Mouse (Mus musculus) hindbrain, embryonic 14.5 days (tissue): ENCODE data around the gene Ipo4. TPM values are rescaled to one million over a fixed set of nuclear protein-coding genes. Genes with fewer than 3 reads are reported as not detected.

Experiments
- ATAC-seq: fragments of 200-750 bp; cut with Nextera tagmentation; 2 replicates; pipeline ENCODE4 v1.8.0; 2017; ENCODE audit warnings: moderate number of reproducible peaks, mild to moderate bottlenecking, moderate TSS enrichment, moderate library complexity; ENCODE audit not compliant: low FRiP score
- DNase-seq: peaks from one replicate; pipeline ENCODE4 v3.0.0-alpha.2; 2015; ENCODE audit warnings: low spot score
- H3K27ac ChIP-seq: fragments of 300-500 bp; sonication (generic); 2 replicates; pipeline ENCODE4 v1.5.1; 2014; ENCODE audit warnings: mild to moderate bottlenecking, moderate library complexity
- H3K27me3 ChIP-seq: fragments of 300-500 bp; sonication (generic); 2 replicates; pipeline ENCODE4 v1.6.1; 2014; ENCODE audit warnings: mild to moderate bottlenecking, low read length, mixed read lengths; ENCODE audit not compliant: control insufficient read depth, insufficient read depth
- H3K36me3 ChIP-seq: fragments of 300-500 bp; sonication (generic); replicated peaks from 2 replicates; pipeline ENCODE4 v1.6.1; 2014; ENCODE audit not compliant: control insufficient read depth, insufficient read depth
- H3K4me1 ChIP-seq: fragments of 300-500 bp; sonication (generic); replicated peaks from 2 replicates; pipeline ENCODE4 v1.6.1; 2014; ENCODE audit warnings: antibody characterized with exemption, low read length, mixed read lengths; ENCODE audit not compliant: control insufficient read depth, insufficient read depth
- H3K4me2 ChIP-seq: fragments of 300-500 bp; sonication (generic); replicated peaks from 2 replicates; pipeline ENCODE4 v1.6.1; 2014; ENCODE audit warnings: mild to moderate bottlenecking, moderate library complexity
- H3K4me3 ChIP-seq: fragments of 300-500 bp; sonication (generic); replicated peaks from 2 replicates; pipeline ENCODE4 v1.5.1; 2014; ENCODE audit warnings: mild to moderate bottlenecking, low read length
- H3K9ac ChIP-seq: fragments of 300-500 bp; sonication (generic); 2 replicates; pipeline ENCODE4 v1.6.1; 2014
- H3K9me3 ChIP-seq: fragments of 300-500 bp; sonication (generic); 2 replicates; pipeline ENCODE4 v1.6.1; 2016; ENCODE audit warnings: low read length; ENCODE audit not compliant: control insufficient read depth
- WGBS: fragments of 180-500 bp; shearing (Covaris S2); extraction: QIAGEN DNeasy Blood & Tissue Kit; methylation state at CpG from one replicate; pipeline ENCODE4 v1.1.7; 2014; 5-methylcytosine and 5-hydroxymethylcytosine counted together
- polyA plus RNA-seq: library from polyadenylated mRNA; unstranded; fragments of >200 nt; fragmentation: Nextera tagmentation; extraction: Ambion mirVana; gene quantifications from 2 replicates; pipeline ENCODE4 v1.2.1, GENCODE M21; 2014

Ipo4 gene
- polyA plus RNA-seq, 1 experiment from 2014 or later = 114 TPM

- no peak overlapping the region for H3K9ac ChIP-seq
- no peaks in the 10 kb centered on the region for H3K27me3 ChIP-seq
- DNase-seq (no peak), ATAC-seq (no peak)
- H3K4me1 ChIP-seq = peaks cover 29% of the 10 kb centered on the region
- H3K4me3 ChIP-seq = no peak overlapping the region
- H3K9me3 ChIP-seq = no peaks in the 10 kb centered on the region
- no peak overlapping the region for H3K27ac ChIP-seq
- peaks cover 45% of the 10 kb centered on the region for H3K36me3 ChIP-seq
- no peak overlapping the region for H3K4me2 ChIP-seq
- WGBS = 96% methylated on average over 14 of the region's 14 CpGs
Observed at GRCm38 (mm10) chr14:55640816-55641215, 5.1 kb upstream of the Ipo4 start.

- ATAC-seq (no peak), DNase-seq (no peak)
- Histone ChIP-seq H3K4me2 (no peak within 1 kb of the TSS), H3K4me3 (no peak within 1 kb of the TSS), H3K9me3 (no peaks in the 10 kb centered on the region), H3K27ac (no peak within 1 kb of the TSS), H3K4me1 (peaks cover 24% of the 10 kb centered on the region), H3K9ac (no peak within 1 kb of the TSS), H3K27me3 (no peaks in the 10 kb centered on the region), H3K36me3 (peaks cover 59% of the 10 kb centered on the region)
- 96% methylated on average over 9 of the region's 9 CpGs for WGBS
Observed at GRCm38 (mm10) chr14:55637795-55638194, 2.0 kb upstream of the Ipo4 start, which contains the start of gene Gm49378. Gene Gm49378 (minus strand): TSS chr14:55637895.

DNA sequence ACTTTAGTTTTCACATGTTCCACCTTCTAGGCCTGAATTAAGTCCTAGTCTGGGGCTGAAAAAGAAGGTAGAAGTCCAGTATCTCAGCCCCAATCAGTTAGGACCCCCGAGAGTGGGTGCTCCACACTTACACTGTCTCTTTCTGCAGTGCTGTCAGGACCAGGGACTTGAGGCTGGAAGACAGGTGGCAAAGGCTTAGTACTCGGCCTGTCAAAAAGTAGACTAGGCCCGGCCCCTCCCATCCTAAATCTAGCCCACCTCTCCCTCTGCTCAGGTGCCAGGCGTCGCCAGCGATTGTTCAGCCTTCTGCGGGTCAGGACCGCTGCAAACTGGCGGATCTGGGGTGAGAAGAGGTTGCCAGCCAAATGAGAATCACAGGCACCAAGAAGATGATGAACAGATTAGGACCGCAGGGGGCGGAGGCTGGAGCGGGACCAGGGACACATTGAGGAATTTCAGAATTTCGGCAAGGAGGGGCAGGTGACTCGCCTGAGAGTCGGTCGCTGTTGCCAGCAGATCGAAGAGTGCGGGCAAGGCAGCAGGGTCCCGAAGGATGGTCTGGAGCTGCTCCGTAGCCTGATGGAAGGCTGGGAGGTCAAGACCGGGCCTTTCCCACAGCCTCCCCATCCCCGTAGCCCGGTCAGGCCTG lies 759 bp downstream of the Ipo4 start:
- Histone ChIP-seq H3K4me3 (peak overlapping the region; percentile 69), H3K27me3 (no peaks in the 10 kb centered on the region), H3K9me3 (no peaks in the 10 kb centered on the region), H3K27ac (peak overlapping the region; percentile 67), H3K9ac (peak overlapping the region; percentile 81), H3K4me1 (peaks cover 17% of the 10 kb centered on the region), H3K36me3 (peaks cover 80% of the 10 kb centered on the region), H3K4me2 (peak overlapping the region; percentile 90)
- 6% methylated on average over 23 of the region's 23 CpGs for WGBS
- ATAC-seq = peak; percentile 7
- no peak for DNase-seq

- DNase-seq = no peak
Observed at GRCm38 (mm10) chr14:55629312-55629711, 6.4 kb downstream of the Ipo4 start.

DNA sequence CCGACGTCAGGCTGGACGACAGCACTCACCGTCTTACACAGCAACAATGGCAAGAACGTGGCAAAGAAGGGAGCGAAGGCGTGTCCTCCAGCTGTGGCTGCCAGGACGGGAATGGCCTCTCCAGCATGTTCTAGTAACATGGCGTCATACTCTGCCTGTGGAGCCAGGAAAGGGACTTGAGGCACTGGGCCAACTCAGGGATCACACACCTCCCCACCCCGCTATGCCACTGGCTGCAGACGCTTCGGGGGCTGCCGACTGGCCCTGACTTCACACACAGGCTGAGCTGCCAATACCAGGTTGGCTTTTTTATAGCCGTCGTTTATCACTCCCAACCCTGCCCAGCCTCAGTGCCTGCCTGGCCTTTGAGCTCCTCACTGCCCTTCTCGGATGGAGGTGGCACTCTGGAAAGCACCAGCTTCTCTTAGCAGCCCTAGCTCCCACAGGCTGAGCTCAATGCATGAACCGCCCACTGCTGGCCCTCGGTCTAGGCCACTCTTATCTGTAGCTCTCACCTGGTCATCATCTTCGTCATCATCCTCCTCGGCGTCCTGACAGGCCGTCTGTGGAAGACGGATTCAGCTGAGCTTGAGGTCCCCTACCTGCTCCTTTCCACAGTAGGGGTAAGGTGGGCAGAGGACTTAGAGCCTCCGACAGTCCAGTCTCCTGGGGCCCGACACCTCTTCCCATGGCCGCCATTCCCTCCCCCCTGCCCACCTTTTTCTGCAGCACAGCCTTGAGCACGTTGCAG lies 7.5 kb downstream of the Ipo4 start:
- no peaks in the 10 kb centered on the region for H3K4me1 ChIP-seq
- no peak overlapping the region for H3K4me2 ChIP-seq
- ATAC-seq (no peak), DNase-seq (no peak)
- H3K4me3 ChIP-seq = no peak overlapping the region
- peaks cover 94% of the 10 kb centered on the region for H3K36me3 ChIP-seq
- no peak overlapping the region for H3K27ac ChIP-seq
- 94% methylated on average over 27 of the region's 27 CpGs for WGBS
- no peak overlapping the region for H3K9ac ChIP-seq
- no peaks in the 10 kb centered on the region for H3K9me3 ChIP-seq
- no peaks in the 10 kb centered on the region for H3K27me3 ChIP-seq

More at GRCm38 (mm10) chr14:55629312-55629711, 6.4 kb downstream of the Ipo4 start:
- Histone ChIP-seq H3K36me3 (peaks cover 99% of the 10 kb centered on the region), H3K9me3 (no peaks in the 10 kb centered on the region), H3K4me3 (no peak overlapping the region), H3K4me2 (no peak overlapping the region), H3K27me3 (no peaks in the 10 kb centered on the region), H3K9ac (no peak overlapping the region), H3K27ac (no peak overlapping the region), H3K4me1 (no peaks in the 10 kb centered on the region)
- 48% methylated on average over 5 of the region's 5 CpGs for WGBS
- no peak for ATAC-seq

DNA sequence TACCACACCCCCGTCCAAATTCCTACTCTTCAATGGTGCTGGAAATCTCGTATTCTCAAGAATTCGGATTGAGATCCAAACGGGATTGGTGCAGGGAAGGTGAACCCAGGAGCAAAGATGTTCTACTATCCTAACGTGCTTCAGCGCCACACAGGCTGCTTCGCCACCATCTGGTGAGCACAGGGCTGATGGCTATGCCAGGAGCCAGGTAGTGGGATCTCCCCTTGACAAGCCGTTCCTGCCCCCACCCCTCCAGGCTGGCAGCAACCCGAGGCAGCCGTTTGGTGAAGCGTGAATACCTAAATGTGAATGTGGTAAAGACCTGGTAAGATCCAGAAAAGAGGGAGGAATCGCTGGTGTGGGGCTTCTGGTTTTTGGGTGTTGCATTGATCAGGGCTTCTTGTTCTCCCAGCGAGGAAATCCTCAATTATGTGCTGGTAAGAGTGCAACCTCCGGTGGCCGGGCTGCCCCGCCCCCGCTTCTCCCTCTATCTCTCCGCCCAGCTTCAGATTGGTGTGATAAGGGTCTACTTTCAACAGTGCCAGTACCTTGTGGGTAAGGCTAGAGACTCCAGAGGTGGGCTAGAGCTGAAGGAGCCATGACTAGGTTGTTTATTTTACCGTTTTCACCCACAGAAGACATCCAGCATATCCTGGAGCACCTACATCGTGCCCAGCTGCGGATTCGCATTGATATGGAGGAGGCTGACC lies 17.1 kb downstream of the Ipo4 start:
- H3K27ac ChIP-seq = no peak overlapping the region
- H3K4me3 ChIP-seq = peak overlapping the region; percentile 28
- H3K9me3 ChIP-seq = no peaks in the 10 kb centered on the region
- no peaks in the 10 kb centered on the region for H3K27me3 ChIP-seq
- H3K4me2 ChIP-seq = peak overlapping the region; percentile 39
- DNase-seq (no peak), ATAC-seq (no peak)
- WGBS = 56% methylated on average over 22 of the region's 22 CpGs
- H3K4me1 ChIP-seq = no peaks in the 10 kb centered on the region
- no peaks in the 10 kb centered on the region for H3K36me3 ChIP-seq
- H3K9ac ChIP-seq = peak overlapping the region; percentile 40

DNA sequence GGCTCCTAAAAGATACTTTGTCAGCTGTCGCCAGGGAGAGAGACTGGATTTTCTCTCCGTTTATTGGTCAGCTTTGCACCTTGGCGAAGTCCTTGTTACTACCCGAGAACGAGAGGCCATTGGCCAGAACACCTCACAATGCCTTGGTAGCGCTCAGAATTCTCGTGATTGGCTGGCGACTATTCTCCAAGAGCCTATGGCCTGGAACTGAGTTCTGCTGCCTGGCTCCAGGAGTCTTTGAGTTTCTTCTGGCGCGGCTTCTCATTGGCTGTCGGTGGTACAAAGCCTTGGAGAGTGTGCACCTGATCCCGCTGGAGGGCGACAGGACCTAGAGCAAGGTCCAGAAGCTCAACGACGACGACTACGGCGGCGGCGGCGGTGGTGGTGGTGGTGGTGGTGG lies 17.9 kb downstream of the Ipo4 start, which contains the start of gene Rec8:
Gene Rec8 (plus strand): TSS at position 216 of the 400 bp plus-strand sequence.
- Histone ChIP-seq H3K36me3 (no peaks in the 10 kb centered on the region), H3K4me1 (no peaks in the 10 kb centered on the region), H3K27me3 (no peaks in the 10 kb centered on the region), H3K4me2 (peak within 1 kb of the TSS; percentile 39), H3K4me3 (peak within 1 kb of the TSS; percentile 28), H3K9ac (peak within 1 kb of the TSS; percentile 40), H3K9me3 (no peaks in the 10 kb centered on the region), H3K27ac (no peak within 1 kb of the TSS)
- peak; percentile 44 for DNase-seq
- ATAC-seq = peak; percentile 78
- WGBS = 21% methylated on average over 21 of the region's 21 CpGs

GRCm38 (mm10) chr14:55616844-55617243 lies 18.9 kb downstream of the Ipo4 start:
- DNase-seq = no peak
- no peaks in the 10 kb centered on the region for H3K27me3 ChIP-seq
- H3K36me3 ChIP-seq = no peaks in the 10 kb centered on the region
- H3K4me1 ChIP-seq = no peaks in the 10 kb centered on the region
- no peak overlapping the region for H3K27ac ChIP-seq
- H3K4me3 ChIP-seq = no peak overlapping the region
- no peak overlapping the region for H3K4me2 ChIP-seq
- no peaks in the 10 kb centered on the region for H3K9me3 ChIP-seq
- ATAC-seq = no peak
- 84% methylated on average over 2 of the region's 2 CpGs for WGBS
- H3K9ac ChIP-seq = no peak overlapping the region

- H3K27ac ChIP-seq = no peak overlapping the region
- H3K4me3 ChIP-seq = no peak overlapping the region
- H3K9ac ChIP-seq = no peak overlapping the region
Observed at GRCm38 (mm10) chr14:55615876-55616275, 19.9 kb downstream of the Ipo4 start.

More at GRCm38 (mm10) chr14:55615876-55616275, 19.9 kb downstream of the Ipo4 start:
- H3K27me3 ChIP-seq = no peaks in the 10 kb centered on the region
- no peak for DNase-seq
- 46% methylated on average over 2 of the region's 2 CpGs for WGBS
- no peaks in the 10 kb centered on the region for H3K9me3 ChIP-seq
- H3K36me3 ChIP-seq = peaks cover 2% of the 10 kb centered on the region; the same call in 1 of the 2 replicates
- no peaks in the 10 kb centered on the region for H3K4me1 ChIP-seq
- H3K4me2 ChIP-seq = no peak overlapping the region
- ATAC-seq = no peak
